Mouse (Mus musculus) common myeloid progenitor, adult 5-6 weeks (primary cell): ENCODE results near the gene Rbfox3. TPM values are rescaled to one million over a fixed set of nuclear protein-coding genes. Genes with fewer than 3 reads are reported as not detected.

Experiments used
- ATAC-seq: replicated peaks from 2 replicates; pipeline ENCODE4 v1.8.0; 2016; ENCODE audit warnings: low read depth, mild to moderate bottlenecking, moderate TSS enrichment, inconsistent platforms; ENCODE audit not compliant: poor library complexity, severe bottlenecking
- total RNA-seq: library from RNA; stranded (forward); fragments of 200-1000, 187-1606 nt; gene quantifications from 2 replicates; pipeline ENCODE4 v1.2.3, GENCODE M21; 2017

Gene Rbfox3
- total RNA-seq, result not detected in 2 replicates

- ATAC-seq, result no peak
Observed at GRCm38 (mm10) chr11:118911307-118912070, at the start of gene Rbfox3. Gene Rbfox3, minus strand, starts transcription at chr11:118911597.

DNA sequence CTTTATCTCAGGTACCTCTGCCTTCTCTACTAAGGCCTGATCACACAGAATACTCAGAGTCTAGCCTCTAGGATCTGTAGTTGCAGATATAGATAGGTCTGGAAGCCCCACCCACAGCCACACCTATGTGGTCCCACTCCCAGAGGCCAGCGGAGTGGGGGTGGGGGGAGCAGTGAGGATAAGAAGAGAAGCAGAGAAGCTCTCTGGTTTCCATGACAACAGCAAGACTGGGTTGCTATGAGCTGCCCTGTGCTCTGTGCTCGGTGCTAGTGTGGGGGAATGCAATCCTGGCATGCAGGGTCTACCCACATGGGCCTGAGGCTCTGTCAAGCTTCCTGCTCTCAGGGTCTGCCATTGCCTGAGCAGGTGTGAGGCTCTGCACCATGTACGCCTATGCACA, 49.3 kb upstream of the Rbfox3 start:
- ATAC-seq, result no peak

DNA sequence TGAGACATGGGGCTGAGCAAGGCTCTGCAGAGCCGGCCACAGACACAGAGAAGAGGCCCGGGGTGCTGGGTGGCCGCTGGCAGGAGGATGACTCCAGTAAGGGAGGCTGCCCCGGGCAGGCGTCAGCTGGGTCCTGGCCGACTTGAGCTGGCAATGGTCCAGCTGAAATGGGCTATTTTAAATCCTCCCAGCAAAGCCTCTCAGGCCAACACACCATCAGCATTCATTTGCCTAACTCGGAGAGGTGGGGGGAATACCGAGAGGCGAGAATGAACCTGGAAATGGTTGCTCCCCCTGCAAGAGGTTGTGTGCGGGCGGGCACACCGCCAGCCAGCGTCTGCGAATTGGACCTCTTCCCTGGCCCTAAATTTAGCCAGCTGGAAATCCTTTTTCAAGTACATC, 45.7 kb upstream of the Rbfox3 start:
- no peak for ATAC-seq

DNA sequence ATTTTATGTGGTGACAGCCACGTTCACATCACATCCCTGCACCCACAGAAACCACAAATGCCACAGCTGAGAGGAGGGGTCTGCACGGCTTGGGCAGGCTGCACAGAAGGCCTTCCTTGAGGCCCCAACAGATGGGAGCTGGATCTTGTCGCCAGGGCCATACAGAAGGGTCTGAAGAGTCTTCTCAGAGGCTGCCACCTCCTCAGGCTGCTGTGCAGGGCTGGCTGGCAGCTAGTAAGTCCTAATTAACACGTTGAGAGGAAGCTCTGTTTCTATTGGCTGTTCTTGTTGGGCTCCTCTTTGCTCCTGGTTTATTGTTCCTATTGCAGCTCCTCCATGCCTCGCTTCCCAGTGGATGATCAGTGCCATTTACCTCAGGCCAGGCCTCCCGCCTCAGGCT, 43.6 kb upstream of the Rbfox3 start:
- ATAC-seq, result no peak

- no peak for ATAC-seq
Observed at GRCm38 (mm10) chr11:118945868-118946267, 34.5 kb upstream of the Rbfox3 start.

- no peak for ATAC-seq
Observed at GRCm38 (mm10) chr11:118941268-118941667, 29.9 kb upstream of the Rbfox3 start.

DNA sequence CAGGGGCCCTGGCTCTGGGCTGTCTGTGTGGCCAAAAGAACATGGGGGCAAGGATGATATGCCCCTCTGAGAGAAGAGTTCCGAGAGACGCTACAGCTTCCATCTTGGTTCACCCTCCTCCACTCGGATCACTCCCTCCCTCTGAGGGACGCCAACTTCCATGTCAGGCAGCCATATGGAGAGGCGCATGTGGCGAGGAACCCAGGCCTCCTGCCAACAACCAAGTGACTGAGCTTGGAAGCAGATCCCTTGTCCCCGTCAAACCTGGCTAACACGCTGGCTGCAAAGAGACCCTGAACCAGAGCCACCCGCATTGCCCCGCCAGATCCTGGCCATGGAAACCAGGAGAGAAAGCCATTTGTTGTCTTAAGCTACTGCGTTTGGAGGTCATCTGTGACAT, 29.1 kb upstream of the Rbfox3 start:
- no peak for ATAC-seq

DNA sequence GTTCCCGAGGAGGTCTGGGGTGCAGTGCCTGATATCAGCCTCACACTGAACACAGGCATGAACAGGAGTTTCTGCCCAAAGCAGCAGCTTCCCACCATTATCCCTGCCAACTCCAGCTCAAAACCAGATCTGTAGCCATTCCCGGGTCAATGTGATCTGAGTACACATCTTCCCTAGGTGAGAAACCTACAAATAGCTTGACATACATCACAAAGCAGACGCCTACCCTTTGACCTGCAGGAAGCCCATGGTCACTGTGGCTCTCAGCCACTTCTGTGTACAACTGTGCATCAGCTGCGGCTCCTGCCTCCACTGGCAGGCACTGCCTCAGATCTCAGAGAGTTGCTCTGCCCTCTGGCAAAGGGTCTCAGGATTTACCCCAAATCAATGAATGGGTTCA, 28.3 kb upstream of the Rbfox3 start:
- ATAC-seq, result no peak

- no peak for ATAC-seq
Observed at GRCm38 (mm10) chr11:118934925-118935324, 23.5 kb upstream of the Rbfox3 start.

DNA sequence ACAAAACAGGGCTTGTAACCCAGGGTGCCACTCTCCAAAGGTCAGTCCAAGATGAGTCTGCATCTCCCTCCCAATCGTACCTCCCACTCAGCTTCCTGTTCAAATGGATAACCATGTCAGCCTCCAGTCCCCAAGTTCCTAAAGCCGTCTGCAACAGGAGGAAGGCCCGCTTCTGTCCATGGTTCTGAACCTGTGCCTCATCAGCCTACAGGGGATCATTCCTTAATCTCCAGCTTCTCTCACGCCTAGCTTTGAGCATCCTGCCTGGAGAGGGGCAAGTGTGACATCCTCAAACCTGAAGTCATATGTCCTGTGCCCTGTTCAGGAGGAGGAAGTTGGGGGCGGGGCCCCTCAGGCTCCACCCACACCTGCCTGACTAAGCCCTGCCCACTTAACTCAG, 15.7 kb upstream of the Rbfox3 start:
- ATAC-seq, result no peak

GRCm38 (mm10) chr11:118921852-118922251, 10.5 kb upstream of the Rbfox3 start:
- ATAC-seq, result no peak

DNA sequence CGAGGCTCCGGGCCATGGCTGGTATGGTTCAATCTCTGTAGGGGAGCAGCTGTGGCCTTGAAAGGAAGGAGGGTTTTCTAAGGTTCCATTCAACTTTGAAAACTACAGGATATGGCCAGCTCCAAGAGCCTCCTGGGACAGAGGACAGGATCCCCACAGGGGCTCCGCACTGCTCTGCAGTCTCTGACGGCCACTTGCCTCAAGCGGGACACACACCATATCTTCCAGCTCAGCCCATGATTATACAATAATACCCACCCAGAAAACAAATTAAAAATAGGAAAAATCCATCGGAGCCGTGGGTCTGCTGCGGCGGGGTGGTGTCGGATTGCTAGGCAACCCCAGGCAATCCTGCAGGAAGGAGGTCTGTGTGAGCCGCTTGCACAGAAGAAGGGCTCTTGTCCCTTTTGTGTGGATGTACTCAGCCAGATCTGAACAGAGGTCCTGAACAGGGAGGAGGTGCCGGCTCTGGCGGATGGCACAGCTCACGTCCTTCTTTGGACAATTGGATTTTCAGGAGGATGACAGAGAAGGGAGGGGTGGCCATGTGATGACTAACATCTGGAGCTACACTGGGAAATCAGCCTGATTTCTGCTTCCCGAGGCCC, 5.1 kb upstream of the Rbfox3 start:
- ATAC-seq, result no peak

DNA sequence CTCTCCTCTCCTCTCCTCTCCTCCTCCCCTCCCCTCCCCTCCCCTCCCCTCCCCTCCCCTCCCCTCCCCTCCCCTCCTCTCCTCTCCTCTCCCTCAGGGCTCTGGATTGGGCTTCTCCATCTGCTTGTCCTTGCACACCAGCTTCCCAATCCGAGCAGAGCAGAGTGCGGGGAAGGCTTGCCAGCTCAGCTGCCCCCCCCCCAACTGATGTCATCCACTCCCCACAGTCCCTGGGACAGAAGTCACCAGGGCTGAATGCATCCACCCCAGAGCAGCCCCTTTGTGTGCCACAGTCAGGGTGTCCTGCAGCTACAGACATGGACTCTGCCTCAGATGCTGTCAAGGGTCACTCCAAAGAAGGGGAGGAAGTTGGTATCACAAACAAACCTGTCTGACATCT, 4.5 kb upstream of the Rbfox3 start:
- ATAC-seq, result no peak

GRCm38 (mm10) chr11:118912686-118913085, 1.3 kb upstream of the Rbfox3 start:
- no peak for ATAC-seq

- ATAC-seq, result no peak
Observed at GRCm38 (mm10) chr11:118910756-118911155, 641 bp downstream of the Rbfox3 start.

DNA sequence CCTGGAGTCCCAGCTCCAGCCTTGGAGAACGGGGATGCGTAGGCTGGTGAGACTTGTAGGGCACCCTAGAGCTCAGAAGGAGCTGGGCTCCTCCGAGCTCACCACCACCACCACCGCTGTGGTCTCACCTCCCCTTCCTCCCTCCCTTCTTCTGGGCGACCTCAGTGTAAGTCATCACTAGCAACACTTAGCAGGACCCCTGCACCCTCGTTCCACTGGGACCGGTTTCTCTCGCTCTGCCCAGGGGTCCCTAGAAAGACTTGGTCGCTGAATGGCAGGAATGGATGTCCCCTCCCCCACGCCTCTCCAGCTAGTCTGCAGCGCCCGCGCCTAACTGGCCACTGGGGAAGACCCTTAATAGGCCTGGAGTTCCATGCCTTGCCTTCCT, 1.6 kb downstream of the Rbfox3 start:
- ATAC-seq, result no peak

- no peak for ATAC-seq
Observed at GRCm38 (mm10) chr11:118908981-118909813, 2.2 kb downstream of the Rbfox3 start.

GRCm38 (mm10) chr11:118908431-118908980, 2.9 kb downstream of the Rbfox3 start:
- ATAC-seq, result no peak

DNA sequence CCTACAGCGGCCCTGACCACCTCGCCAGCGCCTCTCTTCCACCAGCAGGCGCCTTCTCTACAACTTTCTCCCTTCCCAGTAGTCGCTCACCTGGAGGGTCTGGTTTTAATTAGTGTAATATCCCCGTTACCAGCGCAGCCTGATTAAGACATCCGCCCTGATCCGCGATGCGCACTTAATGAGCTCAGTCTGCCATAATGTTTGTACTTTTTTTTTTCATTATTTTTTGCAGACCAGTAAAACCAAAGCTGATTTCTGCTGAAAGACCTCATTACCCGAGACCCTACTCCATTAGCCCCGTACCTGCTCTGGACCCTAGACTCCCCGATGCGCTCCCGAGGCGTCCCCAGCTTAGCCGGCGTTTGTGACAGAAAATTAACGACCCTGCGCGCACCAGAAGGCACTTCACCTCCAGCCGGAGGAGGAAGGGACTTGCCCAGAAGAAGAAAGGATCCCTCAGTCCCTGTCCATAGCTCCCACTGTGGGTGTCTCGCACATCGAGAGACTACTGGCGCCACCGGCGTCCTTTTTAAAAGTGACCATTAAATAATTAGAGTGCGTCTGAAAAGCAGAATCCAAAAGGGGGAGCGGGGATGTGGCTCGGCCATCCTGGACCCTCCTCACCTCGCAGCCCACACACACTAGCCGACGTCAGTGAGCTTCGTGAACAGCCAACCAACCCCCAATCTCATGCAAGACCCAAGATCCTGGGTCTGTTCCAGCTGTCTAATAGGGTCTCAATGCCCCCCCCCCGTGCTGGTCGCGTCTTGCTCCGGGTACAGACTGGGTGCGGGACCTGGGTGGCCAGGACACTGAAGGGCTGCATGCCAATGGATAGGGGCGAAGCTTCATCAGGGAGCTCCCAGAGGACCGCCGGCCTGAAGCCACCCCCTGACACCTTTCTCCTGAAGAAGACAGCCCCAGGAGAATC, 3.7 kb downstream of the Rbfox3 start:
- ATAC-seq, result no peak
